Mouse (Mus musculus): ENCODE results near the gene Cdc26. TPM values are rescaled to one million over a fixed set of nuclear protein-coding genes. Genes with fewer than 3 reads are reported as not detected.

Gene Cdc26
- total RNA-seq, 2 experiments from 2014 or later: 46.8 to 50.0 TPM

- no peak for DNase-seq
- intact Hi-C loops (cut with DNase I): no loop called here
- no peak for TF ChIP-seq CTCF (IDR thresholded peaks at IDR 0.05)
- H3K4me3 ChIP-seq: no peak overlapping the region
- H3K27ac ChIP-seq: peak overlapping the region; percentile 79; the same call in 1 of the 2 replicates
Observed at GRCm38 (mm10) chr4:62427978-62428758, 19.7 kb upstream of the Cdc26 start.

GRCm38 (mm10) chr4:62425891-62426290 lies 17.4 kb upstream of the Cdc26 start:
- intact Hi-C loops (cut with DNase I): no loop called here

GRCm38 (mm10) chr4:62419091-62419490 lies 10.6 kb upstream of the Cdc26 start:
- DNase-seq: no peak
- intact Hi-C loops (cut with DNase I): no loop called here
- Histone ChIP-seq H3K4me3 (no peak overlapping the region), H3K27ac (no peak overlapping the region)
- TF ChIP-seq CTCF (IDR thresholded peaks at IDR 0.05): no peak

More at GRCm38 (mm10) chr4:62425891-62426290, 17.4 kb upstream of the Cdc26 start:
- Histone ChIP-seq H3K4me3 (no peak overlapping the region), H3K27ac (peak overlapping the region; percentile 79; the same call in 1 of the 2 replicates)
- TF ChIP-seq CTCF (IDR thresholded peaks at IDR 0.05): no peak
- no peak for DNase-seq

GRCm38 (mm10) chr4:62418448-62418847 lies 10.0 kb upstream of the Cdc26 start:
- TF ChIP-seq CTCF (IDR thresholded peaks at IDR 0.05): no peak
- Histone ChIP-seq H3K27ac (no peak overlapping the region), H3K4me3 (no peak overlapping the region)
- no peak for DNase-seq
- intact Hi-C loops (cut with DNase I): no loop called here

- no peak for TF ChIP-seq CTCF (IDR thresholded peaks at IDR 0.05)
- intact Hi-C loops (cut with DNase I): no loop called here
- no peak overlapping the region for H3K4me3 ChIP-seq
- no peak overlapping the region for H3K27ac ChIP-seq
- no peak for DNase-seq
Observed at GRCm38 (mm10) chr4:62411606-62412005, 3.2 kb upstream of the Cdc26 start.

GRCm38 (mm10) chr4:62410325-62410724 lies 1.9 kb upstream of the Cdc26 start:
- no peak for TF ChIP-seq CTCF (IDR thresholded peaks at IDR 0.05)
- no peak for DNase-seq
- Histone ChIP-seq H3K27ac (no peak overlapping the region), H3K4me3 (peak overlapping the region; percentile 91)
- intact Hi-C loops (cut with DNase I): no loop called here

- peak overlapping the region; percentile 91 for H3K4me3 ChIP-seq
- peak overlapping the region; percentile 97 for H3K27ac ChIP-seq
- intact Hi-C loops (cut with DNase I): loop anchor here (2.0 to 5.0 kb wide), 4 partner anchors 47 to 113 kb away; partner anchors contain the start of genes Fkbp15, Hdhd3 and Slc31a1
- no peak for DNase-seq
- no peak for TF ChIP-seq CTCF (IDR thresholded peaks at IDR 0.05)
Observed at GRCm38 (mm10) chr4:62409615-62410014, 1.2 kb upstream of the Cdc26 start.

- DNase-seq: peak; percentile 55
- TF ChIP-seq CTCF (IDR thresholded peaks at IDR 0.05): peak; percentile 64
- peak overlapping the region; percentile 97 for H3K27ac ChIP-seq
- peak overlapping the region; percentile 91 for H3K4me3 ChIP-seq
- intact Hi-C loops (cut with DNase I): loop anchor here (2.0 to 5.0 kb wide), 4 partner anchors 46 to 114 kb away; partner anchors contain the start of genes Fkbp15, Hdhd3 and Slc31a1
Observed at GRCm38 (mm10) chr4:62407730-62408582, 486 bp downstream of the Cdc26 start.

GRCm38 (mm10) chr4:62406133-62406532 lies 2.3 kb downstream of the Cdc26 start:
- DNase-seq: no peak
- intact Hi-C loops (cut with DNase I): loop anchor here (5.0 kb wide), 3 partner anchors 44 to 116 kb away; partner anchors contain the start of genes Fkbp15 and Slc31a1
- Histone ChIP-seq H3K4me3 (no peak overlapping the region), H3K27ac (no peak overlapping the region)
- TF ChIP-seq CTCF (IDR thresholded peaks at IDR 0.05): no peak

GRCm38 (mm10) chr4:62398956-62399355 lies 9.5 kb downstream of the Cdc26 start:
- intact Hi-C loops (cut with DNase I): no loop called here
- no peak for DNase-seq
- Histone ChIP-seq H3K27ac (no peak overlapping the region), H3K4me3 (no peak overlapping the region)
- TF ChIP-seq CTCF (IDR thresholded peaks at IDR 0.05): no peak

- no peak overlapping the region for H3K4me3 ChIP-seq
- H3K27ac ChIP-seq: no peak overlapping the region
- intact Hi-C loops (cut with DNase I): no loop called here
- no peak for TF ChIP-seq CTCF (IDR thresholded peaks at IDR 0.05)
- DNase-seq: no peak
Observed at GRCm38 (mm10) chr4:62397616-62398365, 10.7 kb downstream of the Cdc26 start.

- no peak for TF ChIP-seq CTCF (IDR thresholded peaks at IDR 0.05)
- Histone ChIP-seq H3K27ac (no peak overlapping the region), H3K4me3 (no peak overlapping the region)
- intact Hi-C loops (cut with DNase I): no loop called here
- no peak for DNase-seq
Observed at GRCm38 (mm10) chr4:62395806-62396205, 12.6 kb downstream of the Cdc26 start.
